Mouse (Mus musculus): ENCODE results near the gene Gm648.
"Not testable (repeated sequence)": the region's sequence is repeated elsewhere in the genome, so short reads cannot be mapped to it uniquely, and the experiment has no call there.

The Gm648 gene

DNA sequence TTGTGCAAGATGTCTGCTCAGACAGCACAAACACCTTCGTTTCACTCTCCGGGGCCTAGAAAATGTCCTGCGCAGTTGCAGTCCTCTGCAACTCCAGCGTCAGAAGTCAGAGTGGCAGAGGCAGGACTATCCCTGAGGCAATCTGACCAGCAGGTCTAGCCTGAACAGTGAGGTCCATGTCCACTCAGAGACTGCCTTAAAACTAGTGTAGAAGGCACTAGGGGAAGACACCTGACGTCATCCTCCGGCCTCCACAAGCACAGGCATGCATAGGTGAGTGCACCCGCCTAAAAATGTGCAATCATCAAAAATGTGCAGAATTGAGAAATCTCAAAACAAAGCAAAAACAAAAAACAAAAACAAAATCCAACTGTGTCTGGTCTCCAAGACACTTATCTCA lies at the start of gene Gm648:
TSS of gene Gm648 (minus strand) at position 101 of the 400 bp plus-strand sequence.
- no peak for DNase-seq

DNA sequence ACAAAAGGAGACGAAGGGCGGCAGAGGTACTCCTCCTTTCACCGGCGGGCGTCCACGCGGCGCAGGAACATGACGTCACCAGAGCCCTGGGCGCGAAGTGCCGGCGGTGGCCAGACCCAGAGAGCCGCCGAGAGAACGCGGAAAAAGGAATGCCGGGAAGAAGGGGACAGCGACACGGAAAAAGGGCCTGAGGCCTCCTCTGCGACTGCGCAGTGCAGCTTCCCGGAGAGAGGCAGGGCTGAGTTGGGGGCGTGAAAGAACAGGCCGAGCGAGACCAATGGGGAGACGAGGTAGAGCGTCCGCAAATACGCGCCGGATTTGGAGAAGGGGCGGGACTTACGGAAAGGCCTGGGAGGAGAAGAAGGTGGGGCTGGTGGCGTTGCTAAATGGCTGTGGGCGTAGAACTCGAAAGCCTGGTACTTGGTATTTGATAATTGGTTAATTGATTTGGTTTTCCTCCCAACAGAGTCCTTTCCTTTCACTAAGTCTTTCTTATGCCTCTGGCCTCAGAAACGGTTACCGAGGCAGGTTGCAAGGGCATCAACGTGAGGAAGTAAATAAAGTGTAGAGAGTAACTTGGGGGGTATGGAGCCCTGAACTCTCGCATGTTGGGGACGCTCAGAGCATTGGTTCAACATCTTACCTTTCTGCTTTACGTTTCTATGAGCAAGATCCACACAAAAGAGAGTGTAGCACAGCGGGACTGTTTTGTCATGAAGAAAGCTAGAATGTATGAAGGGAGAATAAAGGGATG lies 48.7 kb upstream of the Gm648 start, which contains the start of gene Mmgt1:
TSS of gene Mmgt1 (minus strand) at position 183 of the 754 bp plus-strand sequence.
- DNase-seq: peak; percentile 93

- DNase-seq: no peak
Measured at GRCm38 (mm10) chrX:56597219-56597886, 47.9 kb upstream of the Gm648 start.

GRCm38 (mm10) chrX:56578200-56578599 lies 28.8 kb upstream of the Gm648 start:
- DNase-seq: no peak

GRCm38 (mm10) chrX:56572465-56572864 lies 23.1 kb upstream of the Gm648 start:
- DNase-seq: no peak

- DNase-seq: no peak
Measured at GRCm38 (mm10) chrX:56553584-56553983, 4.2 kb upstream of the Gm648 start.

- peak; percentile 3 for DNase-seq
Measured at GRCm38 (mm10) chrX:56537162-56537561, 12.2 kb downstream of the Gm648 start.

- DNase-seq: peak; percentile 65
Measured at GRCm38 (mm10) chrX:56531266-56531665, 18.1 kb downstream of the Gm648 start.

DNA sequence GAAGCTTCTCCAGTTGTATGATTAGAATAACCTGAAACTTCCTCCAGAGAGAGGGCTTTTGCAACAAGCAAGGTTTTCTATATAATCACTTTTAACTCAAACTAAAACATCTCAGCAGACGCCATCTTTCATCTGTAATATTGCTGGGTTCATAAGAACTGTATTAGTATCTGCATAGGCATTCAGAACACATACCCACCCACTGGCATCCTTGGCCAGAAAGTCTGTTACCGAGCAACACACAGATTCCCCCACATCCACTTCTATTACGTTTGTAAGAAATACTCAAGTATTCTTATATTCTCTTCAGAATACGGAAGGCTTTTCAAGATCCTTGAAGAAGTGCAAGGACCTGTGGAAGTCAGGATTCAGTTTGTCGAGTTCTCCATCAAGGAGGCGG lies 25.0 kb downstream of the Gm648 start, which contains the start of gene Gm10477:
TSS of gene Gm10477 (plus strand) at position 301 of the 400 bp plus-strand sequence.
- not testable (repeated sequence) for DNase-seq

DNA sequence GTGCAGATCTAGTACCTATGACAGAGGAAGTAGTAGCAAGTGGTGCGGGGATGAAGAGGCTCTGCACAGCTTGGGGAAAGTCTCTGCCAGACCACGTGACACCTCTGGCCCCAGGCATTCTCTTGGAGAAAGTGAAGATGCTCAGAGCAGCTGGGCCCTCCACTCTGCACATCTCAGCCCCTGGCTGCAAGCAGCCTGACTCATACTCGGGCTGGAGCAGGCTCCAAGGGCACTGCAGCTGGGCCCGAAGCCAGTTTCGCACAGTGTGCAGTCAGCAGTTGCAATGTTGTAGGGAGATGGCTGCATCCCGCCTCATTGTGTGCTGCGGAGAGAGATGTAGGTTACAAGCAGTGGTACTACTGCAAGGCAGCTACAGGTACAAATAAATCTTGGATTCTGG lies 52.2 kb downstream of the Gm648 start:
- DNase-seq: no peak
